ENCODE assay signal across 8 mouse cellular contexts in the genomic region with DNA sequence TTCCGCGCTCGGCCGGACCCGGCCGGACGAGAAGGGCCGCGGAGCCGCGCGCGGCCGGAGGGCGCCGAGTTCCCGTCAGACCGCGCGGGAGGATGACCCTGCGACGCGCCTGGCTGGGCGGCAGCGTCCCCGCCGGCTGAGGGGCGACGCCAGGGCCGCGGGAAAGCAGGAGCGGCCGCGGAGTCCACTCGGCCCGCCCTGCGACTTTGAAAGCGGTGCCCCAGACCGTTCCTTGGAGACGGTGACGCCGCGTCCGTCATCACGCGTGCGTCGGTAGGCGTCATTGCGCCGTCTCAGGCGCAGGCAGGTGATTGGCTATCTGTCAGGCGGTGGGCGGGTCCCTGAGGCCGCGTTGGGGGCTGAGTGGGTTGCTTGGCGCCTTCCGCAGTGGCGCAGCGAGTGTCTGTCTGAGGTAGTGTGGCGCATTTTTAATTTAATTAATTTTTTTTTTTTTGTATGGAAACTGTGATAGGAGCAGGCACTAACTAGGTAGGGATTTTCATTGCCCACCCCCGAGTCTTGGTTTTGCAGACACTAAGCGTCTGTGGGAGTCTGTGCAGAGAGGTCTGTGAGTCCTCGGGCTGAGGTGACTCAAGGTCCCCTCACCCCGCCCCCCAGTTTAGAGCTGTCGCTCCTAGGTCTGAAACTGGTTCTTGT. TPM values are rescaled to one million over a fixed set of nuclear protein-coding genes. Genes with fewer than 3 reads are reported as not detected.
DNase-seq lines count a peak whose midpoint lies in the region; ATAC-seq and TF ChIP-seq lines count a peak whose summit lies in the region.

A gene (minus strand): TSS at position 237 of the 657 bp plus-strand sequence.
A gene (plus strand): TSS at position 334 of the 657 bp plus-strand sequence.

- H3K4me2 ChIP-seq in embryonic facial prominence, embryonic 15.5 days (replicated peaks): peak within 1 kb of the TSS; percentile 66
- peak within 1 kb of the TSS; percentile 71 for H3K4me2 ChIP-seq in limb, embryonic 14.5 days (replicated peaks; ENCODE audit: low read depth, low read length, severe bottlenecking)
- peak within 1 kb of the TSS; percentile 75 for H3K4me2 ChIP-seq in midbrain, postnatal 0 days (ENCODE audit: low read depth, low read length, poor library complexity, severe bottlenecking)

- no peaks in the 10 kb centered on the region for H3K36me3 ChIP-seq in embryonic facial prominence, embryonic 15.5 days
- no peaks in the 10 kb centered on the region for H3K36me3 ChIP-seq in limb, embryonic 14.5 days (ENCODE audit: control insufficient read depth, insufficient read depth, low read length)
- H3K36me3 ChIP-seq in midbrain, postnatal 0 days (ENCODE audit: insufficient read depth, low read length): no peaks in the 10 kb centered on the region

- H3K9me3 ChIP-seq in embryonic facial prominence, embryonic 15.5 days (replicated peaks): no peaks in the 10 kb centered on the region
- H3K9me3 ChIP-seq in limb, embryonic 14.5 days (ENCODE audit: control insufficient read depth, low read length): no peaks in the 10 kb centered on the region
- no peaks in the 10 kb centered on the region for H3K9me3 ChIP-seq in midbrain, postnatal 0 days (ENCODE audit: low read length)

- H3K4me1 ChIP-seq in bone marrow, adult 2 months (ENCODE audit: control insufficient read depth, insufficient read depth, low read length): peaks cover 2% of the 10 kb centered on the region; the same call in 1 of the 2 replicates
- peaks cover 9% of the 10 kb centered on the region for H3K4me1 ChIP-seq in embryonic facial prominence, embryonic 15.5 days
- peaks cover 13% of the 10 kb centered on the region; the same call in 1 of the 2 replicates for H3K4me1 ChIP-seq in limb, embryonic 14.5 days (ENCODE audit: control insufficient read depth, insufficient read depth, low read length)
- 0 out of 2 replicates have a peak, but pooled peaks cover 3% of the 10 kb centered on the region for H3K4me1 ChIP-seq in midbrain, postnatal 0 days (ENCODE audit: insufficient read depth, low read length)

- TF ChIP-seq CTCF in bone marrow, adult 2 months (IDR thresholded peaks at IDR 0.05; ENCODE audit: control insufficient read depth, insufficient read depth, low read length): no peak
- peak; percentile 23 for TF ChIP-seq CTCF in midbrain, postnatal 0 days (IDR thresholded peaks at IDR 0.05)

- peak; percentile 83 for TF ChIP-seq POLR2A in bone marrow, adult 2 months (IDR thresholded peaks at IDR 0.05; ENCODE audit: borderline replicate concordance, control insufficient read depth, low read depth, low read length)
- 0 out of 2 replicates have a peak, but pooled peaks have one; percentile 40 for TF ChIP-seq POLR2A in limb, embryonic 14.5 days (IDR thresholded peaks at IDR 0.05; ENCODE audit: borderline replicate concordance, extremely low read depth, insufficient read depth, insufficient read length)

- under 1% methylated on average over 66 of the region's 66 CpGs for WGBS in bone marrow, adult 2 months
- WGBS in embryonic facial prominence, embryonic 15.5 days: under 1% methylated on average over 66 of the region's 66 CpGs
- WGBS in limb, embryonic 14.5 days: under 1% methylated on average over 65 of the region's 66 CpGs
- under 1% methylated on average over 66 of the region's 66 CpGs for WGBS in midbrain, postnatal 0 days

- H3K9ac ChIP-seq in embryonic facial prominence, embryonic 15.5 days: peak within 1 kb of the TSS; percentile 71
- H3K9ac ChIP-seq in limb, embryonic 14.5 days (ENCODE audit: low read depth, low read length, severe bottlenecking): peak within 1 kb of the TSS; percentile 92
- H3K9ac ChIP-seq in midbrain, postnatal 0 days (replicated peaks; ENCODE audit: low read length, poor library complexity, severe bottlenecking): peak within 1 kb of the TSS; percentile 83

- peak within 1 kb of the TSS; percentile 80 for H3K4me3 ChIP-seq in bone marrow, adult 2 months (replicated peaks; ENCODE audit: control insufficient read depth, low read depth, low read length)
- peak within 1 kb of the TSS; percentile 76 for H3K4me3 ChIP-seq in embryonic facial prominence, embryonic 15.5 days (replicated peaks)
- peak within 1 kb of the TSS; percentile 87 for H3K4me3 ChIP-seq in limb, embryonic 14.5 days (replicated peaks; ENCODE audit: low read length)
- H3K4me3 ChIP-seq in midbrain, postnatal 0 days (ENCODE audit: low read depth, low read length): peak within 1 kb of the TSS; percentile 89

- peak; percentile 100 for ATAC-seq in embryonic facial prominence, embryonic 15.5 days (ENCODE audit: insufficient number of reproducible peaks, low FRiP score, low TSS enrichment, low read depth)
- peak; percentile 100 for ATAC-seq in limb, embryonic 14.5 days (ENCODE audit: low FRiP score, low read depth)
- ATAC-seq in midbrain, postnatal 0 days (ENCODE audit: low FRiP score): peak; percentile 100

- peak; percentile 94 for DNase-seq in 416B (ENCODE audit: low read depth)
- peak; percentile 97 for DNase-seq in heart, adult 8-10 months (ENCODE audit: low spot score)
- peak; percentile 98 for DNase-seq in kidney, adult 9 months
- DNase-seq in limb, embryonic 14.5 days (ENCODE audit: low spot score): peak; percentile 96
- DNase-seq in midbrain, postnatal 0 days (ENCODE audit: low spot score): peak; percentile 98
- peak; percentile 92 to 93 for DNase-seq in spleen, postnatal 14 days (ENCODE audit: low spot score in 2 of 2)

- peak within 1 kb of the TSS; percentile 92 for H3K27ac ChIP-seq in bone marrow, adult 2 months (ENCODE audit: control insufficient read depth, insufficient read depth, low read depth, low read length, poor library complexity)
- peak within 1 kb of the TSS; percentile 83 for H3K27ac ChIP-seq in embryonic facial prominence, embryonic 15.5 days (replicated peaks)
- peak within 1 kb of the TSS; percentile 95 for H3K27ac ChIP-seq in limb, embryonic 14.5 days (replicated peaks; ENCODE audit: low read depth, low read length)
- H3K27ac ChIP-seq in midbrain, postnatal 0 days (ENCODE audit: low read depth, low read length): peak within 1 kb of the TSS; percentile 91

- H3K27me3 ChIP-seq in embryonic facial prominence, embryonic 15.5 days: no peaks in the 10 kb centered on the region
- H3K27me3 ChIP-seq in limb, embryonic 14.5 days (ENCODE audit: control insufficient read depth, insufficient read depth, low read length): no peaks in the 10 kb centered on the region
- no peaks in the 10 kb centered on the region for H3K27me3 ChIP-seq in midbrain, postnatal 0 days (ENCODE audit: insufficient read depth, low read length)

RNA-seq across cellular contexts. Expression of the first gene that starts in this region (rescaled TPM):
- polyA plus RNA-seq in bone marrow, adult 2 months (2011; ENCODE audit: insufficient read depth, insufficient read length, low replicate concordance, missing spikeins): 5.1 and 7.7 TPM in 2 replicates
- 20.5 and 23.0 TPM in 2 replicates for polyA plus RNA-seq in embryonic facial prominence, embryonic 15.5 days (2015; fragmentation: Nextera tagmentation; extraction: Ambion mirVana)
- total RNA-seq in heart, adult 8-10 months (2022): 1 to 10 TPM; 6.5 to 8.4 (median 6.9) TPM
- 11.8 and 15.2 TPM in 2 replicates for polyA plus RNA-seq in limb, embryonic 14.5 days (2012; rRNA removed)
- polyA plus RNA-seq in limb, embryonic 14.5 days (2014; fragmentation: Nextera tagmentation; extraction: Ambion mirVana): 19.7 and 20.0 TPM in 2 replicates
- total RNA-seq in midbrain, postnatal 0 days (2014; rRNA removed): 18.0 and 31.4 TPM in 2 replicates
- 12.1 and 16.8 TPM in 2 replicates for polyA plus RNA-seq in midbrain, postnatal 0 days (2015; fragmentation: Nextera tagmentation; extraction: Ambion mirVana)

RNA-seq across cellular contexts. Expression of the second gene that starts in this region (rescaled TPM):
- polyA plus RNA-seq in bone marrow, adult 2 months (2011; ENCODE audit: insufficient read depth, insufficient read length, low replicate concordance, missing spikeins): 4.1 and 11.2 TPM in 2 replicates
- 12.4 and 13.1 TPM in 2 replicates for polyA plus RNA-seq in embryonic facial prominence, embryonic 15.5 days (2015; fragmentation: Nextera tagmentation; extraction: Ambion mirVana)
- 10 to 100 TPM; 12.0 to 17.4 (median 14.5) TPM for total RNA-seq in heart, adult 8-10 months (2022)
- 5.2 and 7.8 TPM in 2 replicates for polyA plus RNA-seq in limb, embryonic 14.5 days (2012; rRNA removed)
- polyA plus RNA-seq in limb, embryonic 14.5 days (2014; fragmentation: Nextera tagmentation; extraction: Ambion mirVana): 12.2 and 15.8 TPM in 2 replicates
- 3.2 and 4.0 TPM in 2 replicates for total RNA-seq in midbrain, postnatal 0 days (2014; rRNA removed)
- polyA plus RNA-seq in midbrain, postnatal 0 days (2015; fragmentation: Nextera tagmentation; extraction: Ambion mirVana): 8.9 and 9.0 TPM in 2 replicates

Comparison
In these comparisons a context has a peak if more than half of its experiments do, and no peak if none do; other contexts are left out.
1. Peak in every context shown above with its lines: DNase-seq, ATAC-seq, H3K4me3 ChIP-seq and H3K27ac ChIP-seq.